Mouse (Mus musculus) E14TG2a.4 (cell line): Measurements from ENCODE around the gene Pdlim5.
"Not testable (repeated sequence)": the region's sequence is repeated elsewhere in the genome, so short reads cannot be mapped to it uniquely, and the experiment has no call there.

Experiments
- H3K27me3 ChIP-seq: 2 replicates; pipeline ENCODE4 v1.6.1; 2014; ENCODE audit warnings: low read length, control low read depth; ENCODE audit not compliant: insufficient read depth
- H3K36me3 ChIP-seq: 2 replicates; pipeline ENCODE4 v1.6.1; 2014; ENCODE audit warnings: low read length, control low read depth; ENCODE audit not compliant: insufficient read depth
- H3K4me1 ChIP-seq: replicated peaks from 2 replicates; pipeline ENCODE4 v1.6.1; 2014; ENCODE audit warnings: low read depth, low read length, control low read depth
- H3K4me3 ChIP-seq: replicated peaks from 2 replicates; pipeline ENCODE4 v1.5.1; 2014; ENCODE audit warnings: mild to moderate bottlenecking, low read length
- H3K9me3 ChIP-seq: 2 replicates; pipeline ENCODE4 v1.6.1; 2014; ENCODE audit warnings: low read length, control low read depth
- CTCF ChIP-seq: conservative IDR thresholded peaks from 2 replicates; pipeline ENCODE4 v1.5.1; 2014; ENCODE audit warnings: low read length
- NANOG ChIP-seq: IDR thresholded peaks from 2 replicates; pipeline ENCODE4 v1.6.1; 2014; ENCODE audit warnings: borderline replicate concordance, low read length, mixed read lengths
- POU5F1 ChIP-seq: IDR thresholded peaks from 2 replicates; pipeline ENCODE4 v1.6.1; 2014; ENCODE audit warnings: low read length, borderline replicate concordance

Gene Pdlim5

DNA sequence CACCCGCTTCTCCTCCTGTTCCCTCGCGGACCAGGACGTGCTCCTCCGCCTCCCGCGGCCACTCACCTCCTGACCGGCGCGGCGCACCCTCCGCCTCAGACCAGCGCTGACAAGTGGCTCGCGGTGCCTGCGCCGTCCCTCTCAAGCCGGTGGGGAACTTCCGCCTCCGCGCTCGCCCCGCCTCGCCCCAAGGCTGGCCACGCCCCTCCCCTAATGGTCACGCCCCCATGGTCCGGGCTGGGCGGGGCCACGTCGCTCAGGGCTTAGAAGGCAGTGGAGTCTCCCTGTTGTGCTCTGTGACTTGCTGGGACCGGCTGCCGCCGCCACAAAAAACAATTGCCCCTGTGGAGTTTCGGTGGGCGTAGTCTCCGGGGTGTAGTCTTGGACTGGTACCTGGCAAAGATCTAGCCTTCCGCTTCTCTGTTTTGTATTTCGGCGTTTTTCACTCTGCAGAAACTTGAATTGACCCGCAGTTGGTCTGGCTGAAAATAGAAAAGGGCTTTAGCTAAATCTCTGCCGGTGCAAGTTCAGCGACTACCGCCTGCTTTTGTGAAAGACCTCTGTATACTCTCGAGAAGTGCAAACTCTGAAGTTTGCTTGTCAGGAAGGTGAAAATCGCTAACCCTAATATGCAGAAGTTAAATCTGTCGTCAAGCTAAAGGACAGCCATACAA, at the start of gene Pdlim5:
Pdlim5 (minus strand) TSS at position 177 of the 674 bp plus-strand sequence.
- H3K27me3 ChIP-seq, result no peaks in the 10 kb centered on the region
- peaks cover 5% of the 10 kb centered on the region; the same call in 1 of the 2 replicates for H3K36me3 ChIP-seq
- H3K4me1 ChIP-seq, result peaks cover 23% of the 10 kb centered on the region
- peak within 1 kb of the TSS; percentile 89 for H3K4me3 ChIP-seq
- TF ChIP-seq CTCF, result no peak
- no peak for TF ChIP-seq POU5F1
- TF ChIP-seq NANOG, result no peak
- no peaks in the 10 kb centered on the region for H3K9me3 ChIP-seq

DNA sequence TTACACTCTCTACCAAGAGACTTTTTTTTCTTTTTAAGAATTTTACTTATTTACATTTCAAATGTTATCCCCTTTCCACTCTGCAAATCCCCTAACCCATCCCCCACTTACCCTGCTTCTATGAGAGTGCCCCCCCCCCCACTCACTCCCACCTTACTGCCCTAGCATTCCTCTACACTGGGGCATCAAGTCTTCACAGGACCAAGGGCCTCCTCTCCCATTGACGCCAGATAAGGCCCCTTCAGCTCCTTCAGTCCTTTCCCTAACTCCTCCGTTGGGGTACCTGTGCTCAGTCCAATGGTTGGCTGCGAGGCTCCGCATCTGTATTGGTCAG, 48.2 kb upstream of the Pdlim5 start:
- TF ChIP-seq POU5F1, result no peak
- no peak for TF ChIP-seq CTCF
- TF ChIP-seq NANOG, result no peak
- no peak overlapping the region for H3K4me3 ChIP-seq
- no peaks in the 10 kb centered on the region for H3K4me1 ChIP-seq
- no peaks in the 10 kb centered on the region for H3K9me3 ChIP-seq
- H3K36me3 ChIP-seq, result no peaks in the 10 kb centered on the region
- H3K27me3 ChIP-seq, result no peaks in the 10 kb centered on the region

GRCm38 (mm10) chr3:142443006-142443709, 47.7 kb upstream of the Pdlim5 start:
- no peaks in the 10 kb centered on the region for H3K9me3 ChIP-seq
- H3K27me3 ChIP-seq, result no peaks in the 10 kb centered on the region
- no peak overlapping the region for H3K4me3 ChIP-seq
- peak; percentile 64 for TF ChIP-seq CTCF
- TF ChIP-seq POU5F1, result no peak
- no peak for TF ChIP-seq NANOG
- no peaks in the 10 kb centered on the region for H3K4me1 ChIP-seq
- no peaks in the 10 kb centered on the region for H3K36me3 ChIP-seq

- TF ChIP-seq NANOG (no peak), CTCF (no peak), POU5F1 (no peak)
- H3K9me3 ChIP-seq, result no peaks in the 10 kb centered on the region
- H3K27me3 ChIP-seq, result no peaks in the 10 kb centered on the region
- H3K4me1 ChIP-seq, result no peaks in the 10 kb centered on the region
- no peaks in the 10 kb centered on the region for H3K36me3 ChIP-seq
- H3K4me3 ChIP-seq, result no peak overlapping the region
Observed at GRCm38 (mm10) chr3:142442161-142442560, 46.7 kb upstream of the Pdlim5 start.

DNA sequence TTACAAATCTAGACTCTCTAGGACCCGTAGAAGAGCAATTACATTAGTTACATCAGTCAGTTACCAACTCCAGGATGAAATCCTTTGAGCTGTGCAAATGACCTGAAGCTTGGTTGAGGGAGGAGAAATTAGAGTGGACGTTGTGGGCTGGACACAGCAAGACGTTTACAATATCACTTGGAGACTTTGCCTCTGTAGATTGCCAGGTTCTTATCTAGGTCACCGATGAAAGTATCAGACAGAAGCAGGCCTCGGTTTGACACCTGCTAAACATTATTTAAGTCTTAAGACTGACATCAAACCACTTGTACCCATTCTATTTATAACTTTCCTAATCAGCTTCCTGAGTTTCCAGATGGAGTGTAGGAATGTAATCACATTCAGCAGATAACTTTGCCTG, 45.6 kb upstream of the Pdlim5 start:
- no peaks in the 10 kb centered on the region for H3K4me1 ChIP-seq
- no peaks in the 10 kb centered on the region for H3K36me3 ChIP-seq
- no peaks in the 10 kb centered on the region for H3K27me3 ChIP-seq
- H3K9me3 ChIP-seq, result no peaks in the 10 kb centered on the region
- no peak overlapping the region for H3K4me3 ChIP-seq
- TF ChIP-seq POU5F1, result no peak
- no peak for TF ChIP-seq NANOG
- no peak for TF ChIP-seq CTCF

GRCm38 (mm10) chr3:142440191-142440590, 44.7 kb upstream of the Pdlim5 start:
- Histone ChIP-seq H3K9me3 (no peaks in the 10 kb centered on the region), H3K27me3 (no peaks in the 10 kb centered on the region), H3K4me1 (no peaks in the 10 kb centered on the region), H3K4me3 (no peak overlapping the region), H3K36me3 (no peaks in the 10 kb centered on the region)
- TF ChIP-seq POU5F1 (no peak), NANOG (no peak), CTCF (no peak)

- Histone ChIP-seq H3K4me3 (no peak overlapping the region), H3K27me3 (no peaks in the 10 kb centered on the region), H3K9me3 (no peaks in the 10 kb centered on the region), H3K4me1 (no peaks in the 10 kb centered on the region), H3K36me3 (no peaks in the 10 kb centered on the region)
- TF ChIP-seq CTCF, result no peak
- TF ChIP-seq NANOG, result no peak
- no peak for TF ChIP-seq POU5F1
Observed at GRCm38 (mm10) chr3:142439591-142440093, 44.1 kb upstream of the Pdlim5 start.

DNA sequence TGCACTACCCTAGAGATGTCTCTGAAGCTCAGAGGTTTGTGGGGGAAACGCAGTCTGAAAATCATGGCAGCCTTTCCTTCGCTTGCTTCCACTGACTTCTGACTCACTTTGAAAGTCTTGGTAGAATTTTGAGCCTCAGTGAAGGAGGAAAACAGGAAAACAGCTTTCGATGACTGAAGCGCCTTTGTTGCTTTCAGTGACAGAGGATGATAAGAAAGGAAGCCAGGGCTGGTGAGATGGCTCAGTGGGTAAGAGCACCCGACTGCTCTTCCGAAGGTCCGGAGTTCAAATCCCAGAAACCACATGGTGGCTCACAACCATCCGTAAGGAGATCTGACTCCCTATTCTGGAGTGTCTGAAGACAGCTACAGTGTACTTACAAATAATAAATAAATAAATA, 43.1 kb upstream of the Pdlim5 start:
- H3K27me3 ChIP-seq, H3K4me3 ChIP-seq, H3K36me3 ChIP-seq, H3K4me1 ChIP-seq, H3K9me3 ChIP-seq: not testable (repeated sequence)
